9 mouse cellular contexts compared by ENCODE assay signal in the genomic region with DNA sequence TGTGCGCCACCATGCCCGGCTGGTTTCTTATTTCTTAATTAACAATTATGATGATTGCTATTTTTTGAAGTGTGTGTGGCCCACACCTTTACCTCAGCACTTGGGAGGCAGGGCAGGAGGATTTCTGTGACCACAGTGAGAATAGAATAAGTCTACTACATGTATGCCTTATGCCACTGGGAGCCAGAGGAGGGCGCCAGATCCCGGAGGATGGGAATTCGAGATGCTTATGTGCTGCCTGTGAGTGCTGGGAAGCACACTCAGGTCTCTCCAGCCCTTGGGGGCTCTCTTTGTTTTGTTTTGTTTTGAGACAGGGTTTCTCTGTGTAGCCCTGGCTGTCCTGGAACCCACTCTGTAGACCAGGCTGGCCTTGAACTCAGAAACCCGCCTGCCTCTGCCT. TPM values are rescaled to one million over a fixed set of nuclear protein-coding genes. Genes with fewer than 3 reads are reported as not detected.
DNase-seq lines count a peak whose midpoint lies in the region; ATAC-seq and TF ChIP-seq lines count a peak whose summit lies in the region.
"Had no signal": no experiment of that assay in that cellular context is flagged by ENCODE, and none has a peak within 500 bp of the region (broad histone marks: within the 10 kb centered on the region; RNA-seq: fewer than 3 reads in every experiment).

No protein-coding gene starts in this region.

- no peak overlapping the region for H3K9ac ChIP-seq in hindbrain, postnatal 0 days (replicated peaks; ENCODE audit: low read length)
- no peak overlapping the region for H3K9ac ChIP-seq in hindbrain, embryonic 12.5 days
- H3K9ac ChIP-seq in ES-E14 (ENCODE audit: insufficient read depth, low read depth, low read length, poor library complexity, severe bottlenecking): peak overlapping the region; percentile 18; the same call in 1 of the 2 replicates
- no peak overlapping the region for H3K9ac ChIP-seq in stomach, postnatal 0 days (ENCODE audit: low read length)

- in situ Hi-C loops in ES-E14 (cut with MboI; ENCODE audit: low sequenced_read_pairs in 2 of 2, unreplicated experiment in 2 of 2): no loop called here

- no peak overlapping the region for H3K27ac ChIP-seq in hindbrain, postnatal 0 days
- H3K27ac ChIP-seq in hindbrain, embryonic 12.5 days: no peak overlapping the region
- no peak overlapping the region for H3K27ac ChIP-seq in ES-E14 (ENCODE audit: insufficient read depth, low read depth, low read length, poor library complexity, severe bottlenecking)
- H3K27ac ChIP-seq in embryonic fibroblast, embryonic 13.5 days (ENCODE audit: insufficient read depth, low read length): no peak overlapping the region
- no peak overlapping the region for H3K27ac ChIP-seq in stomach, postnatal 0 days (replicated peaks)

- TF ChIP-seq CTCF in hindbrain, postnatal 0 days (IDR thresholded peaks at IDR 0.05; ENCODE audit: low read depth): peak; percentile 59
- TF ChIP-seq CTCF in embryonic fibroblast, embryonic 13.5 days (IDR thresholded peaks at IDR 0.05; ENCODE audit: borderline replicate concordance, insufficient read depth, low read length): peak; percentile 33; the same call in 1 of the 2 replicates
- TF ChIP-seq CTCF in stomach, postnatal 0 days (IDR thresholded peaks at IDR 0.05; ENCODE audit: low read depth): peak; percentile 69

- WGBS in hindbrain, postnatal 0 days: 84% methylated on average over 6 of the region's 6 CpGs
- 77% methylated on average over 6 of the region's 6 CpGs for WGBS in hindbrain, embryonic 12.5 days
- 79% methylated on average over 6 of the region's 6 CpGs for WGBS in stomach, postnatal 0 days

- no peak for TF ChIP-seq EP300 in stomach, postnatal 0 days (optimal IDR thresholded peaks at IDR 0.05)

- no peak for TF ChIP-seq POLR2A in embryonic fibroblast, embryonic 13.5 days (IDR thresholded peaks at IDR 0.05; ENCODE audit: low read depth, low read length)

- no peaks in the 10 kb centered on the region for H3K27me3 ChIP-seq in hindbrain, postnatal 0 days (ENCODE audit: insufficient read depth, low read length)
- H3K27me3 ChIP-seq in hindbrain, embryonic 12.5 days: no peaks in the 10 kb centered on the region
- H3K27me3 ChIP-seq in stomach, postnatal 0 days (ENCODE audit: control insufficient read depth, insufficient read depth, low read length): no peaks in the 10 kb centered on the region

- no peak for ATAC-seq in hindbrain, postnatal 0 days
- no peak for ATAC-seq in hindbrain, embryonic 12.5 days (ENCODE audit: low FRiP score)
- ATAC-seq in stomach, postnatal 0 days (ENCODE audit: low FRiP score, low TSS enrichment): no peak

- DNase-seq in hindbrain, postnatal 0 days (ENCODE audit: low spot score): peak; percentile 45
- DNase-seq in 416B (ENCODE audit: low read depth): peak; percentile 70
- peak; percentile 74 for DNase-seq in ES-E14 (ENCODE audit: low read depth, low spot score)
- DNase-seq in stomach, postnatal 0 days (ENCODE audit: low spot score): peak; percentile 68
- no peak for DNase-seq in ovary, postnatal 14 days (ENCODE audit: low spot score)
- no peak for DNase-seq in layer of hippocampus, adult 8-10 months (ENCODE audit: low spot score in 2 of 2)

- no peaks in the 10 kb centered on the region for H3K9me3 ChIP-seq in hindbrain, postnatal 0 days (ENCODE audit: low read length)
- H3K9me3 ChIP-seq in hindbrain, embryonic 12.5 days (replicated peaks): no peaks in the 10 kb centered on the region
- no peaks in the 10 kb centered on the region for H3K9me3 ChIP-seq in ES-E14 (ENCODE audit: control insufficient read depth, insufficient read depth, low read depth, low read length)
- no peaks in the 10 kb centered on the region for H3K9me3 ChIP-seq in stomach, postnatal 0 days (ENCODE audit: control insufficient read depth, low read length)

- H3K4me3 ChIP-seq in hindbrain, postnatal 0 days (ENCODE audit: low read length): no peak overlapping the region
- no peak overlapping the region for H3K4me3 ChIP-seq in hindbrain, embryonic 12.5 days
- H3K4me3 ChIP-seq in ES-E14 (ENCODE audit: insufficient read depth in 1 of 2, low read depth in 1 of 2, low read length in 2 of 2, poor library complexity in 1 of 2, severe bottlenecking in 1 of 2): peak overlapping the region in 1 of 2 experiments; percentile 7; a peak in 1 of 4 replicates
- no peak overlapping the region for H3K4me3 ChIP-seq in embryonic fibroblast, embryonic 13.5 days (ENCODE audit: insufficient read depth, low read length)
- no peak overlapping the region for H3K4me3 ChIP-seq in stomach, postnatal 0 days (ENCODE audit: low read depth, low read length)

- peaks cover 30% of the 10 kb centered on the region for H3K36me3 ChIP-seq in hindbrain, postnatal 0 days (ENCODE audit: insufficient read depth, low read length)
- H3K36me3 ChIP-seq in hindbrain, embryonic 12.5 days: peaks cover 59% of the 10 kb centered on the region
- peaks cover 56% of the 10 kb centered on the region for H3K36me3 ChIP-seq in ES-E14 (ENCODE audit: control insufficient read depth, insufficient read depth, low read length, poor library complexity, severe bottlenecking)
- H3K36me3 ChIP-seq in stomach, postnatal 0 days (ENCODE audit: control insufficient read depth, insufficient read depth, low read length): peaks cover 26% of the 10 kb centered on the region

- H3K4me2 ChIP-seq in hindbrain, postnatal 0 days (ENCODE audit: low read depth, low read length): no peak overlapping the region
- H3K4me2 ChIP-seq in hindbrain, embryonic 12.5 days (replicated peaks): no peak overlapping the region
- no peak overlapping the region for H3K4me2 ChIP-seq in stomach, postnatal 0 days (replicated peaks; ENCODE audit: low read depth)

- peaks cover 10% of the 10 kb centered on the region for H3K4me1 ChIP-seq in hindbrain, postnatal 0 days (ENCODE audit: insufficient read depth, low read length)
- H3K4me1 ChIP-seq in hindbrain, embryonic 12.5 days: peaks cover 18% of the 10 kb centered on the region
- peaks cover 0 to 22% of the 10 kb centered on the region in 2 experiments; a peak in 2 of 4 replicates for H3K4me1 ChIP-seq in ES-E14 (ENCODE audit: control insufficient read depth in 2 of 2, insufficient read depth in 2 of 2, low read length in 2 of 2, poor library complexity in 1 of 2)
- 0 out of 2 replicates have a peak, but pooled peaks cover 2% of the 10 kb centered on the region for H3K4me1 ChIP-seq in embryonic fibroblast, embryonic 13.5 days (ENCODE audit: control insufficient read depth, insufficient read depth, low read length)
- 0 out of 2 replicates have a peak, but pooled peaks cover 4% of the 10 kb centered on the region for H3K4me1 ChIP-seq in stomach, postnatal 0 days (replicated peaks; ENCODE audit: control insufficient read depth, insufficient read depth)

TF ChIP-seq in ES-E14, 5 proteins besides CTCF, POLR2A, EP300 and RAD21:
- TF ChIP-seq MAFK (IDR thresholded peaks at IDR 0.05; ENCODE audit: insufficient read depth, low read depth, low read length) (no peak), ZNF384 (IDR thresholded peaks at IDR 0.05; ENCODE audit: low read depth, low read length) (no peak)

RNA-seq across cellular contexts. Expression of a gene that starts 3.1 kb away (rescaled TPM):
- total RNA-seq in hindbrain, postnatal 0 days (2014; rRNA removed): 164 and 185 TPM in 2 replicates
- 156 and 176 TPM in 2 replicates for polyA plus RNA-seq in hindbrain, postnatal 0 days (2015; fragmentation: Nextera tagmentation; extraction: Ambion mirVana)
- polyA plus RNA-seq in hindbrain, embryonic 12.5 days (2016; fragmentation: Nextera tagmentation; extraction: Ambion mirVana): 257 and 282 TPM in 2 replicates
- total RNA-seq in ES-E14 (2012; rRNA removed): 1,269 and 1,458 TPM in 2 replicates
- polyA plus RNA-seq in embryonic fibroblast, embryonic 13.5 days (2011; ENCODE audit: insufficient read length, low read depth, missing spikeins): 1,143 and 1,246 TPM in 2 replicates
- 351 and 372 TPM in 2 replicates for polyA plus RNA-seq in stomach, postnatal 0 days (2015; fragmentation: Nextera tagmentation; extraction: Ambion mirVana)
- total RNA-seq in layer of hippocampus, adult 8-10 months (2022): 100 to 1,000 TPM; 161 to 249 (median 201) TPM

RNA-seq across cellular contexts. Expression of a gene that starts 9.8 kb away (rescaled TPM):
- total RNA-seq in hindbrain, postnatal 0 days (2014; rRNA removed): 60.1 and 61.2 TPM in 2 replicates
- polyA plus RNA-seq in hindbrain, postnatal 0 days (2015; fragmentation: Nextera tagmentation; extraction: Ambion mirVana): 65.6 and 69.7 TPM in 2 replicates
- polyA plus RNA-seq in hindbrain, embryonic 12.5 days (2016; fragmentation: Nextera tagmentation; extraction: Ambion mirVana): 4.1 and 4.8 TPM in 2 replicates
- total RNA-seq in ES-E14 (2012; rRNA removed): 3.1 and 5.8 TPM in 2 replicates
- polyA plus RNA-seq in embryonic fibroblast, embryonic 13.5 days (2011; ENCODE audit: insufficient read length, low read depth, missing spikeins): 0.56 and 0.78 TPM in 2 replicates
- 1.3 and 1.9 TPM in 2 replicates for polyA plus RNA-seq in stomach, postnatal 0 days (2015; fragmentation: Nextera tagmentation; extraction: Ambion mirVana)
- 100 to 1,000 TPM; 123 to 147 (median 134) TPM for total RNA-seq in layer of hippocampus, adult 8-10 months (2022)

RNA-seq across cellular contexts. Expression of a gene that starts 9.9 kb away (rescaled TPM):
- total RNA-seq in hindbrain, postnatal 0 days (2014; rRNA removed): 5.7 and 7.7 TPM in 2 replicates
- 6.6 and 6.9 TPM in 2 replicates for polyA plus RNA-seq in hindbrain, postnatal 0 days (2015; fragmentation: Nextera tagmentation; extraction: Ambion mirVana)
- 2.5 and 3.8 TPM in 2 replicates for polyA plus RNA-seq in hindbrain, embryonic 12.5 days (2016; fragmentation: Nextera tagmentation; extraction: Ambion mirVana)
- 4.6 and 9.0 TPM in 2 replicates for total RNA-seq in ES-E14 (2012; rRNA removed)
- polyA plus RNA-seq in embryonic fibroblast, embryonic 13.5 days (2011; ENCODE audit: insufficient read length, low read depth, missing spikeins): 0.81 and 1.5 TPM in 2 replicates
- polyA plus RNA-seq in stomach, postnatal 0 days (2015; fragmentation: Nextera tagmentation; extraction: Ambion mirVana): 0.40 and 0.46 TPM in 2 replicates
- total RNA-seq in layer of hippocampus, adult 8-10 months (2022): 10 to 100 TPM; 11.3 to 16.5 (median 13.8) TPM

RNA-seq across cellular contexts. Expression of a gene that starts 31.7 kb away (rescaled TPM):
- total RNA-seq in hindbrain, postnatal 0 days (2014; rRNA removed): 35.3 and 42.6 TPM in 2 replicates
- polyA plus RNA-seq in hindbrain, postnatal 0 days (2015; fragmentation: Nextera tagmentation; extraction: Ambion mirVana): 15.9 and 16.4 TPM in 2 replicates
- polyA plus RNA-seq in hindbrain, embryonic 12.5 days (2016; fragmentation: Nextera tagmentation; extraction: Ambion mirVana): 25.3 and 25.6 TPM in 2 replicates
- 47.7 and 61.4 TPM in 2 replicates for total RNA-seq in ES-E14 (2012; rRNA removed)
- 34.2 and 42.7 TPM in 2 replicates for polyA plus RNA-seq in embryonic fibroblast, embryonic 13.5 days (2011; ENCODE audit: insufficient read length, low read depth, missing spikeins)
- 9.6 and 10.2 TPM in 2 replicates for polyA plus RNA-seq in stomach, postnatal 0 days (2015; fragmentation: Nextera tagmentation; extraction: Ambion mirVana)
- total RNA-seq in layer of hippocampus, adult 8-10 months (2022): 10 to 100 TPM; 38.0 to 52.1 (median 47.0) TPM

RNA-seq across cellular contexts. Expression of a gene that starts 37.2 kb away (rescaled TPM):
- 0.26 and 0.40 TPM in 2 replicates for total RNA-seq in hindbrain, postnatal 0 days (2014; rRNA removed)
- polyA plus RNA-seq in hindbrain, postnatal 0 days (2015; fragmentation: Nextera tagmentation; extraction: Ambion mirVana): 0.15 and 0.19 TPM in 2 replicates
- polyA plus RNA-seq in hindbrain, embryonic 12.5 days (2016; fragmentation: Nextera tagmentation; extraction: Ambion mirVana): 1.2 and 2.1 TPM in 2 replicates
- 0.58 and 1.1 TPM in 2 replicates for total RNA-seq in ES-E14 (2012; rRNA removed)
- polyA plus RNA-seq in embryonic fibroblast, embryonic 13.5 days (2011; ENCODE audit: insufficient read length, low read depth, missing spikeins): not detected in 2 replicates
- not detected in 2 replicates for polyA plus RNA-seq in stomach, postnatal 0 days (2015; fragmentation: Nextera tagmentation; extraction: Ambion mirVana)
- total RNA-seq in layer of hippocampus, adult 8-10 months (2022): not detected
- total RNA-seq: left cerebral cortex, postnatal 10 days had no signal

Comparison
In these comparisons a context has a peak if more than half of its experiments do, and no peak if none do; other contexts are left out.
1. RNA of a gene that starts 9.8 kb away (polyA plus RNA-seq): 65.6 to 69.7 TPM in hindbrain, postnatal 0 days; 4.1 to 4.8 TPM in hindbrain, embryonic 12.5 days, 1.3 to 1.9 TPM in stomach, postnatal 0 days and 0.56 to 0.78 TPM in embryonic fibroblast, embryonic 13.5 days; every median in the first group is over 10 times any median in the second.
2. DNase-seq: peak in hindbrain, postnatal 0 days (single experiment), 416B (single experiment), ES-E14 (single experiment) and stomach, postnatal 0 days (single experiment); none in ovary, postnatal 14 days (single experiment) and layer of hippocampus, adult 8-10 months (0 of 2).
3. Peak in every context shown above with its lines, with median percentiles within 50 percentile points of each other: CTCF ChIP-seq.